Mouse (Mus musculus): ENCODE measurements around the gene Adam30.

GRCm38 (mm10) chr3:98118252-98118651 lies 42.2 kb upstream of the Adam30 start:
- TF ChIP-seq CTCF (IDR thresholded peaks at IDR 0.05; ENCODE audit: insufficient read depth, low read depth, low read length) (no peak), POLR2A (IDR thresholded peaks at IDR 0.05; ENCODE audit: insufficient read depth, low read depth, low read length) (no peak)

All from olfactory bulb, adult 2 months (tissue).